Mouse (Mus musculus) CD4-positive, CD25-positive, alpha-beta regulatory T cell, adult 4 months (primary cell): ENCODE measurements around the gene Gsg1l. TPM values are rescaled to one million over a fixed set of nuclear protein-coding genes. Genes with fewer than 3 reads are reported as not detected.

Experiments used
- ATAC-seq: one replicate; pipeline ENCODE4 v1.8.0; 2017
- polyA plus RNA-seq, 2 experiments: library from polyadenylated mRNA; unstranded; fragments of 100-300 nt; shearing (Covaris generic); gene quantifications; one replicate each; pipeline ENCODE4 v1.2.1; 2017

Gsg1l gene
- polyA plus RNA-seq, 2 experiments from 2014 or later, result not detected

- ATAC-seq, result no peak
Observed at GRCm38 (mm10) chr7:125933356-125934244, 148.6 kb downstream of the Gsg1l start.

- no peak for ATAC-seq
Observed at GRCm38 (mm10) chr7:125931602-125932001, 150.6 kb downstream of the Gsg1l start.

GRCm38 (mm10) chr7:125924044-125924443, 158.2 kb downstream of the Gsg1l start:
- no peak for ATAC-seq

GRCm38 (mm10) chr7:125920801-125921200, 161.4 kb downstream of the Gsg1l start:
- ATAC-seq, result no peak

- no peak for ATAC-seq
Observed at GRCm38 (mm10) chr7:125900386-125901161, 181.6 kb downstream of the Gsg1l start.

- ATAC-seq, result no peak
Observed at GRCm38 (mm10) chr7:125899916-125900315, 182.3 kb downstream of the Gsg1l start.

- no peak for ATAC-seq
Observed at GRCm38 (mm10) chr7:125899036-125899435, 183.2 kb downstream of the Gsg1l start.

- ATAC-seq, result no peak
Observed at GRCm38 (mm10) chr7:125897059-125897458, 185.2 kb downstream of the Gsg1l start.

GRCm38 (mm10) chr7:125893621-125894020, 188.6 kb downstream of the Gsg1l start:
- no peak for ATAC-seq

- ATAC-seq, result no peak
Observed at GRCm38 (mm10) chr7:125888373-125888772, 193.8 kb downstream of the Gsg1l start.

- ATAC-seq, result no peak
Observed at GRCm38 (mm10) chr7:125887761-125888160, 194.4 kb downstream of the Gsg1l start.

GRCm38 (mm10) chr7:125887124-125887523, 195.1 kb downstream of the Gsg1l start:
- ATAC-seq, result no peak

- ATAC-seq, result no peak
Observed at GRCm38 (mm10) chr7:125886116-125886680, 196.0 kb downstream of the Gsg1l start.

- ATAC-seq, result no peak
Observed at GRCm38 (mm10) chr7:125883232-125883631, 199.0 kb downstream of the Gsg1l start.

GRCm38 (mm10) chr7:125878040-125878439, 204.2 kb downstream of the Gsg1l start:
- ATAC-seq, result no peak

GRCm38 (mm10) chr7:125873971-125874495, 208.2 kb downstream of the Gsg1l start:
- ATAC-seq, result no peak

GRCm38 (mm10) chr7:125872874-125873273, 209.3 kb downstream of the Gsg1l start:
- ATAC-seq, result no peak

- no peak for ATAC-seq
Observed at GRCm38 (mm10) chr7:125872202-125872580, 210.0 kb downstream of the Gsg1l start.

- no peak for ATAC-seq
Observed at GRCm38 (mm10) chr7:125871404-125872201, 210.6 kb downstream of the Gsg1l start.

GRCm38 (mm10) chr7:125868570-125868969, 213.6 kb downstream of the Gsg1l start:
- no peak for ATAC-seq

GRCm38 (mm10) chr7:125865234-125865633, 217.0 kb downstream of the Gsg1l start:
- ATAC-seq, result no peak

GRCm38 (mm10) chr7:125864026-125864425, 218.2 kb downstream of the Gsg1l start:
- ATAC-seq, result no peak
